Mouse (Mus musculus) E14TG2a.4 (cell line): ENCODE measurements around the gene Rfx6.

Experiments used
- H3K27me3 ChIP-seq: 2 replicates; pipeline ENCODE4 v1.6.1; 2014; ENCODE audit warnings: low read length, control low read depth; ENCODE audit not compliant: insufficient read depth
- H3K36me3 ChIP-seq: 2 replicates; pipeline ENCODE4 v1.6.1; 2014; ENCODE audit warnings: low read length, control low read depth; ENCODE audit not compliant: insufficient read depth
- H3K4me1 ChIP-seq: replicated peaks from 2 replicates; pipeline ENCODE4 v1.6.1; 2014; ENCODE audit warnings: low read depth, low read length, control low read depth
- H3K4me3 ChIP-seq: replicated peaks from 2 replicates; pipeline ENCODE4 v1.5.1; 2014; ENCODE audit warnings: mild to moderate bottlenecking, low read length
- H3K9me3 ChIP-seq: 2 replicates; pipeline ENCODE4 v1.6.1; 2014; ENCODE audit warnings: low read length, control low read depth
- CTCF ChIP-seq: conservative IDR thresholded peaks from 2 replicates; pipeline ENCODE4 v1.5.1; 2014; ENCODE audit warnings: low read length
- NANOG ChIP-seq: IDR thresholded peaks from 2 replicates; pipeline ENCODE4 v1.6.1; 2014; ENCODE audit warnings: borderline replicate concordance, low read length, mixed read lengths
- POU5F1 ChIP-seq: IDR thresholded peaks from 2 replicates; pipeline ENCODE4 v1.6.1; 2014; ENCODE audit warnings: low read length, borderline replicate concordance

Rfx6 gene

GRCm38 (mm10) chr10:51677548-51678250 is at the start of gene Rfx6:
TSS of gene Rfx6 (plus strand) at chr10:51677756.
- Histone ChIP-seq H3K36me3 (no peaks in the 10 kb centered on the region), H3K27me3 (peaks cover 29% of the 10 kb centered on the region), H3K9me3 (no peaks in the 10 kb centered on the region), H3K4me3 (peak within 1 kb of the TSS; percentile 79), H3K4me1 (peaks cover 10% of the 10 kb centered on the region)
- TF ChIP-seq NANOG = no peak
- no peak for TF ChIP-seq CTCF
- no peak for TF ChIP-seq POU5F1

- H3K9me3 ChIP-seq = no peaks in the 10 kb centered on the region
- no peak for TF ChIP-seq CTCF
- no peak for TF ChIP-seq POU5F1
- TF ChIP-seq NANOG = no peak
- H3K4me3 ChIP-seq = no peak within 1 kb of the TSS
- H3K4me1 ChIP-seq = no peaks in the 10 kb centered on the region
- H3K36me3 ChIP-seq = no peaks in the 10 kb centered on the region
- H3K27me3 ChIP-seq = no peaks in the 10 kb centered on the region
Observed at GRCm38 (mm10) chr10:51631411-51632136, 46.0 kb upstream of the Rfx6 start, which contains the start of gene Gprc6a. TSS of gene Gprc6a (minus strand) at chr10:51631461.

- no peaks in the 10 kb centered on the region for H3K27me3 ChIP-seq
- H3K9me3 ChIP-seq = no peaks in the 10 kb centered on the region
- TF ChIP-seq POU5F1 (no peak), CTCF (no peak), NANOG (no peak)
- no peaks in the 10 kb centered on the region for H3K36me3 ChIP-seq
- no peaks in the 10 kb centered on the region for H3K4me1 ChIP-seq
- H3K4me3 ChIP-seq = no peak overlapping the region
Observed at GRCm38 (mm10) chr10:51649506-51650221, 27.9 kb upstream of the Rfx6 start.

GRCm38 (mm10) chr10:51657324-51657723 is 20.2 kb upstream of the Rfx6 start:
- TF ChIP-seq POU5F1 (no peak), CTCF (no peak), NANOG (no peak)

GRCm38 (mm10) chr10:51669334-51669733 is 8.2 kb upstream of the Rfx6 start:
- Histone ChIP-seq H3K27me3 (no peaks in the 10 kb centered on the region), H3K9me3 (no peaks in the 10 kb centered on the region), H3K4me1 (no peaks in the 10 kb centered on the region), H3K4me3 (no peak overlapping the region), H3K36me3 (no peaks in the 10 kb centered on the region)
- TF ChIP-seq CTCF = no peak
- TF ChIP-seq POU5F1 = no peak
- no peak for TF ChIP-seq NANOG

More at GRCm38 (mm10) chr10:51657324-51657723, 20.2 kb upstream of the Rfx6 start:
- Histone ChIP-seq H3K27me3 (no peaks in the 10 kb centered on the region), H3K9me3 (no peaks in the 10 kb centered on the region), H3K4me1 (no peaks in the 10 kb centered on the region), H3K4me3 (no peak overlapping the region), H3K36me3 (no peaks in the 10 kb centered on the region)

GRCm38 (mm10) chr10:51671583-51671982 is 6.0 kb upstream of the Rfx6 start:
- no peaks in the 10 kb centered on the region for H3K9me3 ChIP-seq
- H3K27me3 ChIP-seq = peaks cover 10% of the 10 kb centered on the region
- TF ChIP-seq CTCF (no peak), NANOG (no peak), POU5F1 (no peak)
- H3K36me3 ChIP-seq = no peaks in the 10 kb centered on the region
- H3K4me1 ChIP-seq = no peaks in the 10 kb centered on the region
- H3K4me3 ChIP-seq = no peak overlapping the region

GRCm38 (mm10) chr10:51672082-51672779 is 5.3 kb upstream of the Rfx6 start:
- Histone ChIP-seq H3K27me3 (peaks cover 16% of the 10 kb centered on the region), H3K9me3 (no peaks in the 10 kb centered on the region), H3K36me3 (no peaks in the 10 kb centered on the region), H3K4me1 (peaks cover 3% of the 10 kb centered on the region), H3K4me3 (no peak overlapping the region)
- TF ChIP-seq POU5F1 = no peak
- TF ChIP-seq CTCF = no peak
- no peak for TF ChIP-seq NANOG

- Histone ChIP-seq H3K4me1 (peaks cover 10% of the 10 kb centered on the region), H3K9me3 (no peaks in the 10 kb centered on the region), H3K4me3 (peak overlapping the region; percentile 79), H3K36me3 (no peaks in the 10 kb centered on the region), H3K27me3 (peaks cover 29% of the 10 kb centered on the region)
- no peak for TF ChIP-seq POU5F1
- TF ChIP-seq CTCF = no peak
- TF ChIP-seq NANOG = no peak
Observed at GRCm38 (mm10) chr10:51678251-51678639, 689 bp downstream of the Rfx6 start.
